Mouse (Mus musculus): ENCODE results near the gene Trnp1. TPM values are rescaled to one million over a fixed set of nuclear protein-coding genes. Genes with fewer than 3 reads are reported as not detected.

Gene Trnp1
- polyA plus RNA-seq, 1 experiment, result not detected

DNA sequence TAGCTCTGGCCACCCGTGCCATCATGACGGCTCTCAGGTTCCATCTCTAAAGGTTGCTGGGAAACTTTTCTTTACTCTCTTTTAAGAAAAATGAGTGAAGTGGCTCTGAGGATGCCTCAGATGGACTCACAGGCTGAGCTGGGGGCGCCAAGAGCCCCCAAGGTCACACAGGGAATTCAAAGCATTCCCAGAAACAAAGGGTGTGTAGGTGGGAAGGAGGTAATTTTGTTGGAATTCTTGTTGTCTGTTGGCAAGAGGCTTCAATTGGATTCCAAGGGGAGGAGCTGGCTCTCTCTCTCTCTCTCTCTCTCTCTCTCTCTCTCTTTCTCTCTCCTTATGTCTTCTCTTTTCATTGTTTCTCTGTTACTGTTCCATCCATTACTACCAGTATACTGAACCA is 56.2 kb downstream of the Trnp1 start:
- no peak overlapping the region for H3K27ac ChIP-seq (ENCODE audit: insufficient read depth, low read depth, low read length)
- 79% methylated on average over 3 of the region's 3 CpGs for WGBS
- TF ChIP-seq CTCF (IDR thresholded peaks at IDR 0.05; ENCODE audit: insufficient read depth, low read depth, low read length) (no peak), POLR2A (IDR thresholded peaks at IDR 0.05; ENCODE audit: insufficient read depth, low read depth, low read length) (no peak)
- H3K4me1 ChIP-seq (ENCODE audit: control insufficient read depth, insufficient read depth, low read length), result peaks cover 17% of the 10 kb centered on the region
- H3K4me3 ChIP-seq (ENCODE audit: insufficient read depth, low read depth, low read length), result no peak overlapping the region

Other genes with a start within 250 kb of the Trnp1 start
- gene Sytl1, start 235.4 kb downstream of the Trnp1 start, polyA plus RNA-seq (2012; ENCODE audit: insufficient read depth, insufficient read length, low replicate concordance, missing spikeins), result not detected in 2 replicates
- gene Tmem222, start 220.8 kb downstream of the Trnp1 start, polyA plus RNA-seq (2012; ENCODE audit: insufficient read depth, insufficient read length, low replicate concordance, missing spikeins), result not detected in 2 replicates
- 113 TPM in 1 of 2 replicates, not detected in the other for gene Wdtc1, start 145.1 kb downstream of the Trnp1 start, polyA plus RNA-seq (2012; ENCODE audit: insufficient read depth, insufficient read length, low replicate concordance, missing spikeins)
- not detected in 2 replicates for gene Slc9a1, start 128.8 kb downstream of the Trnp1 start, polyA plus RNA-seq (2012; ENCODE audit: insufficient read depth, insufficient read length, low replicate concordance, missing spikeins)
- gene Tent5b, start 18.4 kb downstream of the Trnp1 start, polyA plus RNA-seq (2012; ENCODE audit: insufficient read depth, insufficient read length, low replicate concordance, missing spikeins), result not detected in 2 replicates
- gene Kdf1, start 20.4 kb upstream of the Trnp1 start, polyA plus RNA-seq (2012; ENCODE audit: insufficient read depth, insufficient read length, low replicate concordance, missing spikeins), result not detected in 2 replicates
- gene Nudc, start 47.4 kb upstream of the Trnp1 start, polyA plus RNA-seq (2012; ENCODE audit: insufficient read depth, insufficient read length, low replicate concordance, missing spikeins), result 355 TPM in 1 of 2 replicates, not detected in the other
- gene Nr0b2, start 54.8 kb upstream of the Trnp1 start, polyA plus RNA-seq (2012; ENCODE audit: insufficient read depth, insufficient read length, low replicate concordance, missing spikeins), result not detected in 2 replicates
- gene Gpatch3, start 76.2 kb upstream of the Trnp1 start, polyA plus RNA-seq (2012; ENCODE audit: insufficient read depth, insufficient read length, low replicate concordance, missing spikeins), result not detected in 2 replicates
- gene Gpn2, start 85.8 kb upstream of the Trnp1 start, polyA plus RNA-seq (2012; ENCODE audit: insufficient read depth, insufficient read length, low replicate concordance, missing spikeins), result not detected in 2 replicates
- not detected in 2 replicates for gene Sfn, start 103.6 kb upstream of the Trnp1 start, polyA plus RNA-seq (2012; ENCODE audit: insufficient read depth, insufficient read length, low replicate concordance, missing spikeins)
- gene Zdhhc18, start 151.6 kb upstream of the Trnp1 start, polyA plus RNA-seq (2012; ENCODE audit: insufficient read depth, insufficient read length, low replicate concordance, missing spikeins), result not detected in 2 replicates
- not detected in 2 replicates for gene Pigv, start 174.1 kb upstream of the Trnp1 start, polyA plus RNA-seq (2012; ENCODE audit: insufficient read depth, insufficient read length, low replicate concordance, missing spikeins)

Data from olfactory bulb, adult 2 months (tissue).